Mouse (Mus musculus) embryonic fibroblast, embryonic 13.5 days (primary cell): Measurements from ENCODE around the gene Cpt2.

ENCODE experiments used
- CTCF ChIP-seq: IDR thresholded peaks from 2 replicates; pipeline ENCODE4 v1.5.1; 2011; ENCODE audit warnings: mild to moderate bottlenecking, control low read depth, low read length, moderate library complexity, borderline replicate concordance; ENCODE audit not compliant: insufficient read depth
- POLR2A ChIP-seq: IDR thresholded peaks from 2 replicates; pipeline ENCODE4 v1.6.1; 2011; ENCODE audit warnings: low read depth, mild to moderate bottlenecking, control low read depth, low read length, moderate library complexity

- TF ChIP-seq POLR2A, result no peak
- TF ChIP-seq CTCF, result no peak
These were observed 9.8 kb upstream of the Cpt2 start for GRCm38 (mm10) chr4:107933239-107933638.
